Mouse (Mus musculus) urinary bladder, postnatal 14 days (tissue): ENCODE measurements around the gene Acot9.

Experiments used
- DNase-seq: peaks from one replicate; pipeline ENCODE4 v3.0.0; 2021; ENCODE audit warnings: low spot score

The Acot9 gene

DNA sequence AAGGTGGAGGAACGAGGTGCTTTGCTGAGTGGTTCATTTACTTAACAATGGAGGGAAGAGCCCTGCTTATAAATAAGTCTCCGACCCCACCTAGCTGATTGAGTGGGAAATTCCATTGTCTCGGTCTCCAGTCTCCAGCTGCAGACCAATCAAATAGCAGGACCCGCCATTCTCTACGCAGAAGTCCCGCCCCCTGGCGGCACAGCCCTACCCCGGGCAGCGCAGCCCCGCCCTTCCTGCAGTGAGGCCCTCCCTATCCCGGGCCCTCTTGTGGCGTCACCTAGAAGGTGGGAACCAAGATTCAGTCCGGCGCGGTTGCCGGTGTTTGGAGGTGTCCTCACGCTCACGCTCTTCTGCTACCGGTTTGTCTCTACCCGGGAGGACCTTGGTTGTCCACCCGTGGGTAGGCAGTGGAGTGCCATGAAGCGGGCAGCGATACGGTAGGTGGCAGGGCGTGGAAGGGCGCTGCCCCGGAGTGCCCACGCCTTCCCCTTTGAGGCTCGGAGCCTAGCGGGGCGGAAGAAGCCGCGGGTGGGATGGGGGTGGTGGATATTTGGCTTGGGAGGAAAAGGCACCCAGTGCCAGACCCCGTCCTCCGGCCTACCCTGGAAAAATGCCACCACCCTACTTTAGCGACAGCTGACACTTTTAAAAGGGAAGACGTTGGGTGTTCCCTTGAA, at the start of gene Acot9:
Acot9 (plus strand) TSS at position 209 of the 680 bp plus-strand sequence.
- peak; percentile 86 for DNase-seq

DNA sequence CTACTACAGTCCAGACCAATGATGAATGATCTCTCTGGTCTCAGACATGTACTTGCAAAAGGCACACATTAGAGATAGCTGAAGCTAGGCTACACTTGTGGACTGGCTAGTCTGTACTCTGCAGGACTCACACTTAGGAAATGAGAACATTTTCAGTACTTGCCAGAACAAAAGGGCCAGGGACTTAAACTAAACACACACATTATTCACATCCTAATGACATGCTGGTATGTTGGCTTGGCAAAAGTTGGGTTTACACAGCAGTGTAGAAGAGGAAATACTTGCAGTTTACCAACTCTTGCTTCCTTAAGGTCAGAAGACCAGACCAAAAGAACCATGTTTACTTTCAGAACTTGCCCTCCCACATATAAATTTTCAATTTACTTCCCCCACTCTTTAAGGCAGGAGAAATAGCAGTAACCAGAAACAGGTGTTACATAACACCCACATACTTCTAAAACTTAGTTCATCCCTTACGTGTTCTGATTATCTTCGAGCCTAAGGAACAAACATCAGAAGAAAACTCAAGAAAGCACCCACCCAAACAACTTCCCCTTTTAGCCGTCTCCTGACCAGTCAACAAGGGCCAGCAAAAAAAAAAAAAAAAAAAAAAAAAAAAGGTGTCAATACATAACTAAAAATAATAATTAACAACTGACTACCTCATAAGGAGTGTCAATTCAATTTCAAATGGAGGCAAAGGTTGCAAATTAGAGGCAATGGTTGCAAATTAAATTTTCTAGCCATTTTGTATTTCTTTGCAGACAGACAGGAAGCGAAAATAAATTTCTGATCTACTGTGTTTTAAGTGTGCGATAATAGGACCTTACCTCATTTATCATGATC, 47.7 kb upstream of the Acot9 start:
- no peak for DNase-seq

DNA sequence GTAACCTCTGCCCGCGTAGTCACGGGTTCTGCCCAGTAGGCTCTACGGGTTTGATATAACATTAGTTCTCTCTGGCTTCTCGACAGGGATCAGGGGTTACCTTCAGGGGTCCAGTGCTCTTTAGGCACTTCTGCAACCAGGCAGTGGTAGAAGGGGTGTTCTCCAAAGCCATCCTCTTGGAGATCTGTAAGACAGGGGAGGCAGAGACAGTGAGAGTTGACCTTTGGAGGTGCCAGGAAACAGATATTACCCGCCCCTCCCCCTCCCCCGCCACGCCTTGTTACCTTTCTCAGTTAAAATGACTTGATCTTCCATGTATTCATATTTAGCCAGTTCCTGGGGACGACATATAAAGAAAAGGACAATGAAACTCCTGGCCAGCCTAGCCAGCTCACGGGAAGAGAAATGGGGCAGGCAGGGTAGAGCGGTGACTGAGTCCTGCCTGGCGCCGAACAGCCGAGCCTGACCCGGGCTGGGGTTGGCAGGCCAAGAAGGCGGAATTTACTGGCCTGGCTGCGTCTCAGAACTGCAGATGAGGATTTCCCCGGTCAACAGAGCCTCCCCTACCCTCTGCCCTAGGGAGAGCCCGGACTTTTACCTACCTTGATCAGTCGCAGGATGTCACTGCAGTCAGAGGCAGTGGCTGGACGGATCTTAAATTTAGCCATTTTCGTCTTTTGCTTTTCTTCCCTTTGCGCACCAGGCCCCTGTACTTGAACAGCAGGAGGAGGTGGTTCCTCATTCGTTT, 46.6 kb upstream of the Acot9 start:
- peak; percentile 18 for DNase-seq

DNA sequence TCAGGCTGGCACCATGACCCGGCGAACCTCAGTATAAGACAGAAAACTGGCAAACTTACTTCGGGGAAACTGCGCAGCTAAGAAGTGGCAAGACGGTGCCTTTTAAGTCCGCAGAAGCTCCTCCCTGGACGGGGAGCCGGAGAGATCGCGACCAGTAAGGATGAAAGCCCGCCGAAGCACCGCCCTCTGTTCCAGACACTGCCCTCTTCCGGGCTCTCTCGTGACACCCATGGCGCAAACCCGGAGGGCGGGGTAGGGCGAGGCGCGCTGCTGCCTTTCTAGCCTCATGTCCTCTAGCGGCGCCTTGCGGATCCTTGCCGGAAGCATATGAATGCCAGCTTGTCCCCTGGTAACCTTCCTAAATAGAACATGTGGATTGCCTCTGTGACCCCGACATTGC, 46.0 kb upstream of the Acot9 start, which contains the start of gene Sat1:
Sat1 (minus strand) TSS at position 179 of the 400 bp plus-strand sequence.
- peak; percentile 93 for DNase-seq

DNA sequence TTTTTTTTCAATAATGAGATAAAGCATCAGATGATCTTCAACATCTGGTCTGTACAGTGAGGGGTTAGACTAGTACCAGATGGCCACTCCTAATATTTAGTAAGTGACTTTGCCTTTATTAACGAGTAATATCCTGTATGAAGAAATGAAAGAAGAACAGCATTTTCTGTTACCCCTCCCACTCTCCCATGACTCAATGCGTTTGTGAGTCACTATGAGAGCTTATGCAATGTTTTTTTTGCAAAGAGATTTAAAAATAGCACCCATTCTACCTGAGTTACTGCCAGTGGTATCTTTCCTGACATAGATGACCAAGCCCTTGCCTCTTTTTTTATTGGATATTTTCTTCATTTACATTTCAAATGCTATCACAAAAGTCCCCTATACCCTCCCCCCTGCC, 44.0 kb upstream of the Acot9 start:
- DNase-seq, result no peak

DNA sequence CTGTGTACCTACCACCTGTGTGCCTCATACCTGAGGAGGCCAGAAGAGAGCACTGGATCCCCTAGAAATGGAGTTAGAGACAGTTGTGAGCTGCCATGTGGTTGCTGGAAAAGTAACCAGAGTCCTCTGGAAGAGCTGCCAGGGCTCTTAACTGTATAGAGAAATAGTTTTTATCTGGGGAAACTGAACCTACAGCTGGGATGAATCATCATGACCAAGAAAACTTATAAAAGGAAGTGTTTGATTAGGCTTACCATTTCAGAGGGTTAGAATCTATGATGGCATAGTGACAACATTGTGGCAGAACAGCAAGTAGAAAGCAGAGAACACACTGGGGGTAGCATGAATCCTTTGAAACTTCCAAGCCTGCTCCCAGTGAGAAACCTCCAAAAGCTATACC, 5.4 kb upstream of the Acot9 start:
- no peak for DNase-seq

DNA sequence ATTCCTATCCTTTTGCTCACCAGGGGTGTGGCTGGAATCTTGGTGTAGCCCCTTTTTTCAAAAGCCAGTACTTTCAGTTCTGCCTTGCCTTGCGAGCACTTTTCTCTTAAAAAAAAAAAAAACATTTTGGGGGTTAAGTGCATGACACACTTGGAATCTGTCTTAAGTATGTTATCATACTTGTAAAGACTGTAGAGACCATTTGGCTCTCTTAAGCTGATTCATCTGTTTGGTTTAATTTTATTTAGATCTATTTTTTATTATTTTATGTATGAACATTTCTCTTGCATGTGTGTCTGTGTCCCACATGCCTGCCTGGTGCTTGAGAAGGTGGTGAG, 641 bp downstream of the Acot9 start:
- DNase-seq, result no peak

DNA sequence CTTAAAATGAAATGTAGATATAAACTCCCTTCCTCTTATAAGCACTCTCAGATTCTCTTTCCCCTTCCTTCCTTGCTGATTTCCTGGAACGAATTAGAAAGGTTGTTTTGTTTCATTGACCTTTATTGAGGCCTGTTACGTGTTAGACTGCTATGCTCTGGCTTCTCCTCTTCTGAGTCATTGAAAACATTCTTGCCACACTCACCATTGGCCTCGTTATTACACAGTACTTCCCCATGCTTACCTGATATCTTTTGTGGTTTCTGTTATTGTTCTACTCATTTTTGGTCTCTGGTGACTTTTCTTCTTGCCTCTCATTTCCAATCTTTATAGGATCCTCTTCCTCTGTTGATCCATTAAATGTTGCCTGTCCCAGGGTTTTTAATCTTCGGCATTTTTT, 16.2 kb downstream of the Acot9 start:
- DNase-seq, result no peak

DNA sequence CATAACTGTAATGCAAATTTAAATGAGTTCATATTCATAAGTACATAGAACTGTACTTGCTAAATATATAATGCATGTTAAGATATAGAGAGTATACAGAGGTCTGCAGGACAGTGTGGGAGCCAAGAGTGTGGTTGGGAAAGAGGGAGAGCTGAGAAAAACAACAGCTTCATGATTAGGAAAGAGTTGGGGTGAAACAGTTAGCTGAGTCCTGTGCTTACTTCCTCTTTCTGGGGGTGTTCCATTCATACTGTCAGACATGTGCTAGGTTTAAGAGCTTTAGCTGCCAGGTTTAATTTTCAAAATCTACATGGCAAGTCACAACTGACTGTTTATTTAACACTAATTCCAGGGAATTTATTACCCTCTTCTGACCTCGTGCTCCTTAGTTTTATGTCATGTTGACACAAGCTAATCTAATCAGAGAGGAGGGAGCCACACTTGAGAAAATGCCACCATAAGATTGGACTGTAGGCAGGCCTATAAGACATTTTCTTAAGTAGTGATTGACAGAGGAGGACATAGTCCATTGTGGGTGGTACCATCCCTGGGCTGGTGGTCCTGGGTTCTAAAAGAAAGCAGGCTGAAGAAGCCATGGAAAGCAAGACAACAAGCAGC, 18.3 kb downstream of the Acot9 start:
- no peak for DNase-seq

DNA sequence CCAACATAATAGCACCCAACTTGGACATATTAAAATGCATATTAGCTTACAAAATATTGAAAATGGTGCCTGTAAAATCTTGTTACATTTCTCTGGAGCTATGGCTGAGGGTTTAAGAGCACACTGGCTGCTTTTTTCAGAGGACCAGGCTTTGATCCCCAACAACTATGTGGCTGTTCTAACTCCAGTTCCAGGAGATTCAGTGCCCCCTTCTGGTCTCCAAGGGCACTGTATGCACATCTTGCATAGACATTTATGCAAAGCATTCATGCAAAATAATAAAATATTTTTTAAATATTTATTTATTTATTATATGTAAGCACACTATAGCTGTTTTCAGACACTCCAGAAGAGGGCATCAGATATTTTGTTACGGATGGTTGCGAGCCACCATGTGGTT, 44.1 kb downstream of the Acot9 start:
- DNase-seq, result no peak

DNA sequence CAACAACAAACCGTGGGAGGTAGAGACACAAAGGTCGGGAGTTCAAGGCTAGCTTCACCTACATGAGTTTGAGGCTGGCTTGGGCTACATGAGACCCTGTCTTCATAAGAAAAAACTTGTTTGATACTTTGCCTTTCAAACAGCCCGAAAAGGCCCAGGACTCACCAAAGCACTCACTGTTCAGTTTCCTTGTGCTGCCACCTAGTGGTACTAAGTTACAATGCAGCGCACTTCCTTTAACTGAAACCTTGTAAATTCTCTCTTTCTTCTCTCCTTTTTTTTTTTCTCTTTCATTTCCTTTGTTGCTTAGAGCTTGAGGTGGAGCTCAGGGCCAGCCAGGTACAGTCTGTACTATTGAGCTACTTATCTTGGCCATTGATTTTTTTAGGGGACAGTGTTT, 55.8 kb downstream of the Acot9 start:
- DNase-seq, result peak; percentile 39

DNA sequence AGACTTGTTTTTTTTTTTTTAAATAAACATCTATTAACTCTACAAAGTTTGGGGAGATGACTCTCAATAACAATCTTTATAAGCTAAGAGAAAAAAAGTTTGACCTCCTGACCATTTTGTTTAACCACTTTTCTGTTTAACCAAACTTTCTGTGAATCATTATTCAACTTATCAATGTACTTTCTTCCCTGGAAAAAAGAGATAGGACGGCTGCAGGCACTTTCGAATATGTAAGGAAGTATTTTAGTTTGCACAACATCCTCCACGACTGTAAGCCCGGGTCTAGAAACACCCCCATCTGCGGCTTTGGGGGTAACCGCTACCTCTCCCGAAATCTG, 75.3 kb downstream of the Acot9 start:
- no peak for DNase-seq

DNA sequence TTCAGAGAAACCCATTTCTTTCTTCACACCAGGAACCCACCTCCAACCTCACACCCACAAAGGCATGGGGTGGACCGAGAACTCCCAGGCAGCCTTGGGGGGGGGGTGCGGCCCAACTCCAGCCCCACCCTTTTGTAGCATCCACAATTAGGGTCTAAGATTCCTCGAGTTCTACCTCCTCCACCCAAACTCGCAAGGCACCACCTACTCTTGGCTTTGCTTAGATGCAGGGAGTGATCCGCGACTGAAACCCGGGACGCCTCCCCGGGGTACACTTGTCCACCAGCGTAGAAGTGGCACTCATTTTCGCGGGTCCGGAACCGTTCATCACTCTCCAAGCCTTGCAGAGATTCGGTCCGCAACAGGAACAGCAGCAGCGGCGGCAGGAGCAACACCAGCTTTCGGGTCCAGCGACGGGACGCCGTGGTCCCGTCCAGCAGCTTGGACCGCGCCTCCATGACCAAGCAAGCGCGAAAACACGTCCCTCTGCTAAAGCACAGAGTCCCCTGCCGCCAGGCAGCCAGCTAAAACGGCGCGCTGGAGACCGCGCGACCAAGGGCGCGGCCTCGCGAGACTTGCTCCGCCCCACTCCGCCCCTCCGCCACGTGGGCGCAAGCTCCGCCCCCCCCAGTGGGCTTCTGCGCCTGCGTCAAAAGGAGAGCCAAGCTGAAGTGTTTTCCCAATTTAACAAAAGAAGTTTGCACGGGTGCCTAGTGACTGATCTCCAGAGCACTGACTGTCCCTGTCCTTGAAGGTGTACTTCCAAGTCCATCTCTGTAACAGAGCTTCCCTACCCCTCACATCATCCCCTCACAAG, 75.9 kb downstream of the Acot9 start:
- peak; percentile 80 for DNase-seq

DNA sequence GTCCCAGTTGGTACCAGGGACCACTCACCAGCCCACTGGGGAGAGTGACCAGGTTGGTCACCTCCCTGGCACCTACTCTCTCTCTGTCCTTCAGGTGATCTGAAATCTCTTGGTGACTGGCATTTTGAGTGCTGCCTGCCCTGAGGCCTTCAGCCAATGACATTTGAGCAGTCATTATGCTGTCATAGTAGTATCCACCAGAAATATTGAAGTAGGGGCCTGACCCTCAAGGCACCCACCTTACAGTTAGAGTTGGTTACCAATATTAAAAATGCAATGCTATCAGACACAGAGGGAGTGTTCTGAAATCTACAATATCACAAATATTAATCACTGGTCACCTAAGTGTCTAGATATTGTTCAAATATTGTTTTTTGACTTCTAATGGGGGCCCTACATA, 78.4 kb downstream of the Acot9 start, which contains the start of gene Prdx4:
Prdx4 (minus strand) TSS at position 101 of the 400 bp plus-strand sequence.
- no peak for DNase-seq

DNA sequence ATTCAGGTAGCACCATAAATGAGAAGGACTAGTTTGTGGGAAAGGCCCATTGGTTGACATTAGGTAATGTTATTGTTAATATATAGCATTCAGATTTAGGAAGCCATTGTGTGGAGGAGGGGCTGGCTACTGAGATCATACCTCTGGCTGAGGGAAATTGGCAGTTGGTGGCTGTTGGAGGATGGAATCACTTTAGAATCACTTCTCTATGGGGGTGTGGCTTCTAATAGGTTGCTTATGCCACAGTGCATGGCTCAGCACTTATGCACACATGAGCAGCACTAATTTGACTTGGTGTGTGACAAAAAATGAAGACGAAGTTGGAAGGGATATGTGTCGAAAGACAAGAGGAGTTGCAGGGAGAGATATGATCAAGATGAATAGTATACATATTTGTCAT, 84.0 kb downstream of the Acot9 start:
- no peak for DNase-seq
